Mouse (Mus musculus): ENCODE results near the gene Stat3.

Gene Stat3

GRCm38 (mm10) chr11:100850038-100850777 lies 89.1 kb downstream of the Stat3 start, which contains the start of gene Stat5b:
TSS of gene Stat5b (minus strand) at chr11:100850724.
- DNase-seq, result peak; percentile 91

- no peak for DNase-seq
These were observed 89.8 kb downstream of the Stat3 start for GRCm38 (mm10) chr11:100849456-100850037.

- DNase-seq, result no peak
These were observed 90.5 kb downstream of the Stat3 start for GRCm38 (mm10) chr11:100848789-100849379.

GRCm38 (mm10) chr11:100848080-100848479 lies 91.3 kb downstream of the Stat3 start:
- no peak for DNase-seq

GRCm38 (mm10) chr11:100847572-100847971 lies 91.8 kb downstream of the Stat3 start:
- DNase-seq, result no peak

GRCm38 (mm10) chr11:100845793-100846192 lies 93.5 kb downstream of the Stat3 start:
- no peak for DNase-seq

GRCm38 (mm10) chr11:100844121-100844520 lies 95.2 kb downstream of the Stat3 start:
- DNase-seq, result no peak

GRCm38 (mm10) chr11:100843070-100843669 lies 96.2 kb downstream of the Stat3 start:
- no peak for DNase-seq

- no peak for DNase-seq
These were observed 97.3 kb downstream of the Stat3 start for GRCm38 (mm10) chr11:100842025-100842424.

GRCm38 (mm10) chr11:100840866-100841265 lies 98.5 kb downstream of the Stat3 start:
- DNase-seq, result no peak

- DNase-seq, result no peak
These were observed 99.8 kb downstream of the Stat3 start for GRCm38 (mm10) chr11:100839523-100839922.

GRCm38 (mm10) chr11:100838894-100839293 lies 100.4 kb downstream of the Stat3 start:
- DNase-seq, result no peak

GRCm38 (mm10) chr11:100836923-100837702 lies 102.2 kb downstream of the Stat3 start:
- no peak for DNase-seq
